Mouse (Mus musculus): ENCODE data around the gene Ubxn10.

Ubxn10 gene

DNA sequence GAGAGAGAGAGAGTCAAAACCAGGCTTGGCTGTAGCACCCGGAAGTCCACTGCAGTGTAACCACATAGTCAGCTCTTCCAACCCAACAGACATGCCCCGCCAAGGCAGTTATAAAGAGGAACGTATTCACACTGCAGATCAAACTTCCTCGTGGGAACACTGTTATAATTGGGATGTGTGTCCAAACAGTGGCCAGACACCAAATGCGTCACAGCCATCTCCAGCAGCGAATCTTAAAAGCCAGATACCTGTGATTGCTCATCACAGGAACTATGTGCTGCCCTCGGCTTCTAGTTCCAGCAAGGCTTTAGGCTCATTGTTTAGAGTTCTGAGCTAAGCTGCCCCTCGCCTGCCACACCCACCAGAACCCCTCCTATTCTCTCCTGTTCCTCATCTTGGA is 34.4 kb downstream of the Ubxn10 start:
- no peak for DNase-seq (ENCODE audit: extremely low read depth, low read depth, low spot score)

DNA sequence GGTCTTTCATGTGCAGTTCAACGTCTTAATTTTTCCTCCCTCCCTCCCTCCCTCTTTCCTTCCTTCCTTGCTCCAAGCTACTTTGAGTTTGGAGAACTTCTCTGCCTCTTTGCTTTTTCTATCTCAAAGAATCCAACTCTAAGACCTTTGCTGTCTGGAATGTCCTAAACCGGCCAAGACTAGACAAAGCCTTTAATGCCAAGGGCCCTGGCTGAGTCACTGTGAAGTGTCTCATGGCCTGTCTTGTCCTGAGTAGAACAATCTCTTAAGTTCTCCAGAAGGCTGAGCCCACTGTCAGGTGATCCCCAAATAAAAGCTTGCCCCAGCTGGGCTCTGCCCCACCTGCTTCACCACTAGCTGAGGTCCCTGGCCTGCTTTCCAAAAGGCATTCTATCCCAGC is 34.9 kb downstream of the Ubxn10 start:
- no peak for DNase-seq (ENCODE audit: extremely low read depth, low read depth, low spot score)

DNA sequence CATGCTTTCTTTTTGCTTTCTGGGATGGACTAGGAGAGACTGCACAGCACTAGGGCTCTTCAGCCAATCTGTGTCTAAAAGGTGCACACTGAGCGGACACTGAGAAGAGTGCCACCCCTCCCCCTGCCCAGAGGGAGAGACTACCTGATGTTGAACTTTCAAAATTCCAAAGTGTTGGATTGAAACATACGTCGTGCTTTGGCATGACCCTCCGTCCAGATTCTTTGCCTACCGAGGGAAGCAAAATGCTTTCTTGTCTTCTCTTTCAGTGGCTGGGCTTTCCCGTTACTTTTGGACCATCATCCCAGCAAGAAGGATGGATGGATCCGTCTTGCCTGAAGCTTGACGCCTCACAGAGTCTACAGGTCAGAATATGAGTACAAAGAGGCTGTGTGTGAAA is 35.9 kb downstream of the Ubxn10 start:
- no peak for DNase-seq (ENCODE audit: extremely low read depth, low read depth, low spot score)

DNA sequence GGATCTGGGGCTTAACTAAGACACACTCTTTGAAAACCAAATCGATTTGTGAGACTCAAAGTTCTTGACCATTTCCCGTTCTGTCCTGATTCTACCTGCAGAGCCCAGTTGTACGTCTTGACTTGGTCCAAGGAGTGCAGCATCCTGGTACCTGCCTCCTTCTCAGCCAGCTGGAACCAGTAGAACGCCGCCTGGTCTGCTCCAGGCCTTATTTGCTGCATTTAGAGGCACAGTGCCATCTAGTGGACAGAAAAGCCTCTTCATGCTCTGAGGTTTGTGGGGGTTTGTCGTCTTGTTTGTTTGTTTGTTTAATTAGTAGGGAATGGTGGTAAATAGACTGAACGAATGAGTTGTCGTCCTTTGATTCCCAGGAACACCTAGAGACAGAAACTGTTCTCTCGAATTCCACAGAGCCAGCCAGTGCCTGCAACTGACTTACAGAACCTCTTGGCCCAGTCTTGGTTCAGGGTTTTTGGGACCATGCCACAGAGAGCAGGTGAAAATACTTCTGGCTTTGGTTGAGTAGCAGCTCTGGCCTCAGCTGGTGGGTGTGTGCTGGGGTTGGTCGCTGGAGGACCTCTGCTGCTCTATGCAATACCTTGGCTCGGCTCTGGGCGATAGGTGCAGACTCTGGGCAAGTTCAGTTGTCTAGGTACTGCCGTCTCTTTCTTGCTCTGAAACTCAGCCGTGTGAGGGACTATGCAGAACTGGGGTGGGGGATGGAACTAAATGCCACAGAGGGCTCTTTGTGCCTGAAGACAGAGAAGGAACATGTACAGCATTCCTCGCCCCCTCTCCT is 36.6 kb downstream of the Ubxn10 start:
- no peak for DNase-seq (ENCODE audit: extremely low read depth, low read depth, low spot score)

DNA sequence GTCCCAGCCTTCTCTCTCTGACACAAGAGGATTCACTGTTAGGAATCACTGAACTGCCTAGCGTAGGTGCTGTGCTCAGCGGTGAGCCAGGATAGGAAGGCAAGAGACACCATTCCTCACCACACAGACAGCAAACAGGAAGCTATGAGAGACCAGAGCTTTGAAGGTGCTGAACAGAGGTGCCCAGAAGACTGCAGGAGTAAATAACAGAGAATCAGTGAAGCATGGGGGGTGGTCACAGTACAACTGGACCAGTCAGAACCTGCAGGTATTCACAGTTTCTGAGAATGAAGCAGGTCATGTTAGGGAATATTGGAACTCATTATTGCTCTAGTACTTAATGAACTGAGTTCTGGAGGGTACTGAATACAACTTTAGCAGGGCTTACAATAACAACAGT is 38.7 kb downstream of the Ubxn10 start:
- no peak for DNase-seq (ENCODE audit: extremely low read depth, low read depth, low spot score)

DNA sequence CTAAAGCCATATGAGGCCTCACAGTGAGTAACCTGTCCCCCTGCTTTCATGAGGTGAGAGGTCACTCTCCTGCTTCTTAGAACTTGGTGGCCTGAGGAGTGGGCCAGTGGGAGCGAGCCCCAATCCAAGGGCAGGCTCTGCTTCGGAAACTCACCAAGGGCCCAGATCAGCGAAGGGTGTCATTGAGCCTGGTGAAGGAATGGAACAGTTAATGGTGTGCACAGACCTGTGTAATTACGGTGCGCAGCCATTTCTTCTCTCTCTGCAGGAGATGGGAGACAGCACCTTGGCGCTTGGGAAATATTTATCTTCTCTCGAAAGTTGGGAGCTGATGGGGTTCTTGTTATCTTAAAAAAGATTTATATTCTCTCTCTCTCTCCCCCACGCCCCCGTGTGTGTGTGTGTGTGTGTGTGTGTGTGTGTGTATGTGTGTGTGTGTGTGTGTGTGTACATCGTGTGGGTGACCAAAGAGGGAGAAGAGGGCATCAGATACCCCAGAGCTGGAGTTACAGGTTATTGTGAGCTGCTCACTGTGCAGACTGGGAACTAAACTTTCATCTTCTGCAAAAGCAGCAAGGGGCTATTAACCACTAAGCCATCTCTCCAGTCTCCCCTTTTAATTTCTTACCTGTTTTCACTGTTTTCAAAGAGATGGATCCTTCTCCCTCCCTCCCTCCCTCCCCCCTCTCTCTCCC is 39.7 kb downstream of the Ubxn10 start:
- DNase-seq (ENCODE audit: extremely low read depth, low read depth, low spot score): no peak

DNA sequence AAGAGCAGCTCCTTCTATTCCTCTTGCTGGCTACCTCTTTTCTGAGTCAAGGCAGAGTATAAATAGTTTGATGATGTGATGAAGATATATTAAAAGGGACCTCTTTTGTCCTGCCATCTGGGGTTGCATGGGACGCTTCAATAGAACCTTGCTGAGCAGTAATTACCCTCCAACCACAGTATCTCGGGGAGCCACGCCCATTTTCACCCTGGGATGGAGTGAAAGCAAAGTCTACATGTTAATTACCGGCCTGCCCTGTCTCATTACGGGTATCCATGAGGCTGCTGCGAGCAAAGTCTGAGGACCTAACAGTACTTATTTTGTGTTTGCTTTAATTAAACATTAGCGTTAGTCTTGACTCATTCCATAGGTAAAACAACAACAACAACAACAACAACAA is 40.2 kb downstream of the Ubxn10 start:
- DNase-seq (ENCODE audit: extremely low read depth, low read depth, low spot score): no peak

DNA sequence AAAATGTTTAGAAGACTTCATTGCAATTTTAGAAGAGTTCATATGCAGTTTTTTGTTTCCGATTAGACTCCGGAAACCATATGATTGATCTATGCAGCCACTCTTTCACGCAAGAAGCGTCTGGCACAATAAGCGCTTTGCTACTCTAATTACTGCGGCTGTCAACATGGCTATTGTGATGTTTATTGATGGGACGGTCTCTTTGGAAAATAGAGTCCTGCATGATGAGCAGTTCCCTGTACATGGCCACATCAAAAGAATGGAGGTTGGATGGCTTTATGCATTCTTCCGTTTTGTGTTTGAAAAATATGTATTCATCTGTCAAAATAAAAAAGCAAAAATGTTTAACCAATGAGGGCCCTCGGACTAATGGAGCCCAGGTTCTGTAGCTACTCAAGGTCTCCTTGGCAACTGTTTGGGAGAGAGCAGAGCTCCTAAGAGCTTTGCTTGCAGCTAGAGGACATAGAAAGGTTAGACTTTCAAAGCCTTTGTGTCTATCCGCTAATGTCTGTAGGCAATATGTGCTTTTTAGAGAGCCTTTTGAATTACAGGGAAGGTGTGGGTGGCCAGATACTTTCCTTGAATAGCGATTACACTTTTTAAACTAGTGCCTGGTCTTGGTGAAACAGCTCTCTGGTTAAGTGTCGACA is 43.8 kb downstream of the Ubxn10 start:
- no peak for DNase-seq (ENCODE audit: extremely low read depth, low read depth, low spot score)

DNA sequence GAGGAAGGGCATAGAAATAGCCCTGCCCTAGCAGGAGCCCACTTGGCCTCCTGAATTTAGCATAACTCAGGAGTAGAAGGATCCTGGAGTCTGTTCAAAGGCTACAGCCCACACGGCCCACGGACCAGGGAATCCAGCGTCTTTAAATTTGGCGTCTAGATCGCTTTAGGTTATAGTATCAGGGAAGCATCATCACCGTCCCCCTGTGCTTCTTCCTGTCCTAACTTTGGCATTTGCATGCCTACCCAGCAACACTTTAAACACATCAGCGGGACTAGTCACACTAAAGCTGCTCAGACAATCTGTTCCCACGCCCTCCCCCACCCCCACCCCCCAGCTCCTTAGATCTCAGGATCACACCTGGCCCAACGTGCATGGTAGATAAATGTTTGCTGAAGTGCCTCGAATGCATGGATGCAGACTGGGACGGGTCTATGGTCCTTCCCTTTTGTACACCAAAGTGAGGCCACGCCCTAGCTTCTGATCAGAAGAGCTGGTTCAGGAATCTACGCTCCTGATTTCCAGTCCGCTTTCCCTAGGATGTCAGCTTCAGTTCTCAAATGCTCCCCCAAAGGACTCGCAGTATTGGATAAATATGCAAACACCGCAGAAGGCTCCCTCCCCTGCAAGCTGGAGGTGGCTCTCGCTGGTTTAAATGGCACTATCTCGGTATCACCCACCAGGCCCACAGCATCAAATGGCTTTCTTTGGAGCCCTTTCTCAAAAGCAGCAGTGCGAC is 45.4 kb downstream of the Ubxn10 start:
- DNase-seq (ENCODE audit: extremely low read depth, low read depth, low spot score): no peak

DNA sequence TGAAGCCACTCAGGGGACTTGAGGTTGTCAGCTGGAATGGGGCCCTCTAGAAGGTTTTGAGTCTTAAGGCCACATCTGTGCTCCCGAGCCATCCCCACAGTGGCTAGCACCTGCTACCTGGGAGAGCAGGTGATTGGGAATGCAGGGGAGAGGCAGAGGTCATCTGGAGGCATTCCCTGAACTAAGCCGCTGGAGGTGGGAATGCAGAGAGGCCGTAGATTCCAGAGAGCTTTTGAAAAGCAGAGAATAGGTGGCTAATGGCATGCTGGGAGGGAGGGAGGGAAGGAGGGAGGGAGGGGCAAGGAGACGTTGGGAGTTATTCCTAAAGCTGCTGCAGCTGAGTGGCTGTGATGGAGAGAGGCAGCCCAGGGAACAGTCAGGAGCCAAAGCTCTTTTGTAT is 46.4 kb downstream of the Ubxn10 start:
- no peak for DNase-seq (ENCODE audit: extremely low read depth, low read depth, low spot score)

DNA sequence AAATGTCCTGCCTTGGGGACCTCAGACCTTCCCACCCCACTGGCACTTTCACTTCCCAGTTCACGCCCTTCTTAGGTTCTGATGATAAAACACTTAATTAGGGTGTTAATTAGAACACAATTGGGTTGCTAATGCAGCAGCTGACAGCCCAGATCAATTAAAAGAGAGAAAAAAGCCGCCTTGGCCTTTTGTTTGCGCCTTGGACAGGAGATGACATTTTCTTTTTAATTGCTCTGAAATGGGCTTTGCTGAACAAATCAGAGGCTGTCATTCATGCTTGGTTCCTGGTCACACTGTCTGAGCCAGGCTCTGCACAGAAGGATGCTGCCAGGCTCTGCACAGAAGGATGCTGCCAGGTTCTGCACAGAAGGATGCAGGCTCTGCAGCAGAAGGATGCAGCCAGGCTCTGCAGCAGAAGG is 47.9 kb downstream of the Ubxn10 start:
- no peak for DNase-seq (ENCODE audit: extremely low read depth, low read depth, low spot score)

DNA sequence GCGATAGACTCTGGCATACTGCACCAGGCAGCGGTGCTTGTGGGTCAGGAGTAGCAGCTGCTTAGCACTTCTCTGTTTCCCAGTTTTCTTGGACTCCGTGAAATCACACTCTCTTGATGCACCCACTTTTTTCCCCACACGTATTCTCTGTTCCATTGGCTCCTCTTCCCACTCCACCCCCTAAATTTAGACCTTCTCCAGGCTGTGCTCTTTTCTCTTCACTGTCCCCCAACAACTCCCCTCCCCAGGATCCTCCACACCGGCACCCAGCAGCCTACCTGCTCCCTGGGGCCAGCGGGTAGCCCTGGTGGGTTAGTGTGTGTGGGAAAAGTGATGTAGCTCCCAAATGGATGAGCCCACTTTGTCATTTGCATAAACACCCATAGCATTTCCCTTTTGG is 51.2 kb downstream of the Ubxn10 start:
- DNase-seq (ENCODE audit: extremely low read depth, low read depth, low spot score): no peak

DNA sequence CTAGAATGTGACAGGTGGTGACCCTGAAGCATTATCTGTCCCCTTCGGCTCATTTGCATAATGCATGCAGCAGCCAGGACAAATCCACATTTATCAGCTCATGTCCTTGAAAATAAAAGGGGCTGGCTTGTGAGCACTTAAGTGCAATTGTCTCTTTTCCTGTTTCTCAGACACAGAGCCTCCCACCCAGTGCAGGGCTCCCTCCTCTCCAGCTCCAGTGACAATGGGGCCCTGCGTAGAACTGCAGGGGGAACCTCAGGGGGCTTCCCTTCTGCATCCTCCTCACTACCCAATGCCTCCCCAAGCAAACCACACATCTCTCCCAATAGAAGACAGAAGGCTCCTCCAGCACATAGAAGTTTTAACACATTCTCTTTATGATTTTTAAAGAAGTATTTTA is 54.2 kb downstream of the Ubxn10 start:
- no peak for DNase-seq (ENCODE audit: extremely low read depth, low read depth, low spot score)

DNA sequence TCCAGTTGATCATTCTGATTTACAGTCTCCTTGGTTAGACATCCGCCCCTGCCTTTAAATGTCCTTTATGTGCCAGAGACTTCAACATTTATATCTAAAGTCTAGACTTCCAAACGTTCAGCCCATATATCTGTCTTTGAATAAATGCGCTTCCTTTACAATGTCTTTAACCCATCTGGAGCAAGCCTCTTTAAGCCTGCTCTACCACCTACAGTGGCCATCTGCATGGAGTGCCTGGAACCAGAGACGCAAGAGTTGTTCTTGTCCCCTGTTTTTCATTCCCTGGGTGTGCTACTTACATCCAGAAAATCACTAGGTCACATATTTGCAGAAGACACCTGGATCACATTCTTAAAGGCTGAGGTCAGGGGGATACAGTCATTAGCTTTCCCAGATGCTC is 56.8 kb downstream of the Ubxn10 start:
- no peak for DNase-seq (ENCODE audit: extremely low read depth, low read depth, low spot score)

DNA sequence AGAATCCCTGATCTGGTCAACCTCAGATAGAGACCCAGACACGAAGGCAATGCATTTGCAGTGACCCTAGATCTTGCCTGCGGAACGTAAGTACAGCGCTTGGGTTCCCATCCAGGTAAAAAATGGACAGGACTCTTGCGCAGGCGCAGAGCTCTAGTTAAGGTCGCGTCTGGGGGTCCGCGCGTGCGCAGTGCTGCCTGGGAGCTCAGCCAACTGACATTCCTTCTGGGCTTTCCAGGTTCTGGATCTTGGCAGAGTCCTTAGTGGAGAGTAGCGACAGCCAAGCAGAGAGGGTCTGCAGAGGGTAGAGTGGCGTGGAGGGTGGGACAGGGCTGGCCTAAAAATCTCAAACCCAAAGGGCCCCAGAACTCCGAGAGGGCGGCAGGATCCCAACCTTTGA is 59.4 kb downstream of the Ubxn10 start:
- no peak for DNase-seq (ENCODE audit: extremely low read depth, low read depth, low spot score)

DNA sequence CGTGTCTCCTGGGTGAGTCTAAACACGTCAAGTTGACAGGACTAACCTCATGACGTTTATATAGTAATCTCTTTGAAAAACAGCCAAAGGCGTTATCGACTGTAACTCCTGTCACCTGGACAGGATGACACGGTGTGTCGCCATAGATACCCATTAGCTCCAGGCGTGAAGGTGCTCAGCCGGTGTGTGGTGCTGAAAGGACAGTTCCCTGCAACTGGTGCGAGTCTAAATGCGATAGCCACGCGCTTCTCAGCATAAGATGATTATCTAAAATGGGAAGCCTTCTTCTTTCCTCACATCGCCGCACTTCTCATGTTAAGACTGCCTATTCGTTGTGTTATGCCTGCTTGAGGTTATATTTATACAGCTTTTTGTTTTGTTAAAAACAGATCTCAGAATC is 60.5 kb downstream of the Ubxn10 start:
- no peak for DNase-seq (ENCODE audit: extremely low read depth, low read depth, low spot score)

DNA sequence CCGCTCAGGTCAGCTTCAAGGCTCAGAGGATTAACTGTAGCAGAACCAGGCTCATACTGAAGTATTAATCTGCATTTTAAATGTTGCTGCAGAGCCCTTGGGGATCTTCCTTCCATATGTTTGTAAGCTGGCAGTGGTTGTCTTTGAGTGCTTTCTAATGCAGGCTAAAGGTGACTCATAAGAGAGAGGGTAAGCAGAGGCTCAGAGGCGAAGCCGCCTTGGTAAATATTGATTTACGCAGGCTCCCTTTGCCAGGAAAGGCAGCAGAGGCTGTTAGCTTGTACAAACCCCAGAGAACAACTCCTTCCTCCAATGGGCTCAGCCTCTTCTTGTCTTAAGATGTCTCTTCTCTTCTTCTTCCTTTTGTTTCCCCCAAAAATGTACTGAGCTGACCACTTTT is 64.8 kb downstream of the Ubxn10 start:
- DNase-seq (ENCODE audit: extremely low read depth, low read depth, low spot score): no peak

DNA sequence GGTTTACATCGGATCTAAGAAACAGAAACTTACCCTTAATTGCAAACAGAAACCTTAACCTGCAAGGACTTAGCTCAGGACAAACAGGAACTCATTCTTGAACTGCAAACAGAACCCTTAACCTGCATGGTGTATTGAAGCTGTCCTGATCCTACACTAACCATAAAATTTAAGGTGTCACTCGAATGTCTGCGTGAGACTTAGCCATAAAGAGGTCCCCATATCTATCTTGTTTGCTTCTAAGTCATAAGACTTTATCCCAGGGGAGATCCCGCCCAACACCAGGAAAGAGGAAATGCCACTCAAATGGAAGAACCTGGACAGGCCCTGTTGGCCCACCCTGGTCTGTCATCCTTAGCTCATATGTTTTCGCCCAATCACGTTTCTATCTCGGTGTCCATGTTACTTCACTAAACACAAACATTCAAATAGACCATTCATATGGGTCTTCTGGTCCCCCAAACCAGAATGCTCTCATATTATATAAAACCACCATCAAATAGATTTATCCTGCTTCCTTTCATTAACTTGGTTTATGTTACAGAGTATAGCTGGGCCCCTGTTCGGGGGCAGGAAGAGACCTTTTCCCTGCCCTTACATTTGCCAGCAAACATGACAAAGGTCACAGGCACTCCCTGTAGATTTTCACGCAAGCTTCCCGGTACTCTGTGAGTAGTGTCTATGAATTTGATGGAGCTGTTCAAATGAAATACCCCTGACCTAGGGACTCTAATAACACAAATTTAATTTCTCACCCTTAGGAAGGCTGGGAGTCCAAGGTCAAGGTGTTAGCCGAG is 66.7 kb downstream of the Ubxn10 start:
- DNase-seq (ENCODE audit: extremely low read depth, low read depth, low spot score): no peak

DNA sequence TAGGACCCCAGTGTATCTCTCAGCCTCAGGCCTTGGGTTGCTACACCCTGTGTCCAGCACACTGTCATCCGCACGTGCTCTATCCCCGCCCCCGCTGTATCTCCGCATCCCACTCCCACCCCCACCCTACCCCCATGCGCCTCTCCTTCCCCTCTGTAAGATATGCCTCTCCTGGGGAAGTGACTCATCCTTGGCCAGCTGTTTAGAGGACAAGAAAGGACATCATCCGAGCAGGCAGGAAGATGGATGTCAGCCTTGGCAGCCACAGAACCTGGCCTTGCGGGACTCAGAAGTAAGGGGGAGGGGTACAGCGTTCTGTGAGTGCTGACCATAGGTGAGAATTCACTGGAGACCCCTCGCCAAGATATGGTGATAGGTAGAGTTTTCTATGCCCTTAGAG is 70.4 kb downstream of the Ubxn10 start:
- DNase-seq (ENCODE audit: extremely low read depth, low read depth, low spot score): no peak

DNA sequence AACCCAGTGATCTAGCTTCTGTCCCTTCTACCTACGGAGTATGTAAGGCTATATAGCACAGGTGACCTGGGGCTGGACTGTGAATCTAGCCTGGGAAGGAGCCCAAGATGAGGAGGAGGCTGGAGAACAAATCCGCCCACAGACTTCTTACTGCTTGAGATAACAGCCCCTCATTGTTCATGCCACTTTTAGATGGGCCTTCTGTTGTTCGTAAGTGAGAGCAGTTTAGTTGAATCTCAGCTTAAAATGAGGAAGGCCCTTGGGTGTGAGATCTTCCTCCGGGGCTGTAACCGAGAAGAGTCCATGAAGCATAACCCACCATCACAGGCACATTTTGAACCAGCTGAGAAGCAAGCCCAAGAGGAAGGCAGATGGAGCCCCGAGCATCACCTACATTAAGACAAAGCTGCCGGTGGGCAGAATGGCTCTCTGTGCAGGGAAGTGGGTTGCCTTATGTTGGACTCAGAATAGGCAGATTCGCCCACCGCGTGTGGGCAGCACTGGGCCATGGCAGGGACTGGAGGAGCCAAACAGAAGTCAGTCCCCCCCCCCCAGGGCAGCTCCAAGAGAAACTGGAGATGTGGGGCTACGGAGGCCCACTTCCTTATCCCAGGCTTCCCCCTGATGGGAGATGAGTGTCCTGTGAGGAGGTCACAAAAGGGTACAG is 76.9 kb downstream of the Ubxn10 start:
- DNase-seq (ENCODE audit: extremely low read depth, low read depth, low spot score): no peak
